Mouse (Mus musculus): Measurements from ENCODE around the gene Pi4kb.
A peak's percentile ranks its signal among the peaks of the same experiment; 100 is the strongest.
"Not testable (repeated sequence)": the region's sequence is repeated elsewhere in the genome, so short reads cannot be mapped to it uniquely, and the experiment has no call there.

Gene Pi4kb

DNA sequence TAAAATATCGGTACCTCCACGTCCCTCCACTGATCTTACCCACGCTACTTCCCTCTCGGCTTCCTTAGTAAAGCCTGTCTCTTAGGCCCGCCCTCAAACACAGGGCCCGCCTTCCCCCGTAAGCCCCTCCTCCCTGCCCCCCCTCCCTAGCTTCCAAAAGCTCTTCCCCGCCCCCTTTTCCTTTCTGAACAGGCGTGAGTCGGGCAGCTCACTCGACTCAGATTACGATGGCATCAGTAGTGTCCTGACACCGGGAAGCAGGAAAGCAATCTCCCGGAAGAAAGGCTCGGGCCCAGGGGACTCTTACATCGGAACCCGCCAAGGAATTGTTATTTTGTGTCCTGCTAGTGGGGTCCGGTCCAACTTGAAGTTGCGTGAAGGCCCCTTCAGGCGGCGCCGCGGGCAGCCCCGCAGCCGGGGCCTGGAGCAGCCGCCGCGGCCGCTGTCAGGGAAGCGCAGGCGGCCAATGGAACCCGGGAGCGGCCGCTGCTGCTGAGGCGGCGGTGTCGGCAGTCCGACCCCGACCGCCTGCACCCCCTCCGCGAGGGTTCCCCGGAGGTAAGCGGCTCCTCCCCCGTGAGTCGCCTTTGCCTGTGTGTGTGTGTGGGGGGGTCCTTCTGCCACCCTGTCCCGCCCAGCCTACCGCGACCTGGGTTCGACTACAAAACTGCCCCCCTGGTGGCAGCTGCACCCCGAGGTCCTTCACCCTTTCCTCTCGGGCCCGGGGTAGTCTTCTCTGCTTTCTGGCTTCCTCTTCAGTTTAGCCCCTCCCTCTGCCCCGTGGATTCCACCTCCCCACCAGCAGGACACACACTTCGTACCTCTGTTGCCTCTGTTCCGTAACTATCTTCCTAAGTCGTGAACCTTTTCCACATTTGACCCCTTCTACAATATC is at the start of gene Pi4kb:
Gene Pi4kb, plus strand, starts transcription at position 204 of the 895 bp plus-strand sequence.
- DNase-seq (ENCODE audit: low spot score in 2 of 2): peak; percentile 83 to 84

- DNase-seq (ENCODE audit: low spot score in 2 of 2): not testable (repeated sequence)
Measured at GRCm38 (mm10) chr3:94926301-94926736, 48.2 kb upstream of the Pi4kb start.

- not testable (repeated sequence) for DNase-seq (ENCODE audit: low spot score in 2 of 2)
Measured at GRCm38 (mm10) chr3:94928979-94929378, 45.6 kb upstream of the Pi4kb start.

DNA sequence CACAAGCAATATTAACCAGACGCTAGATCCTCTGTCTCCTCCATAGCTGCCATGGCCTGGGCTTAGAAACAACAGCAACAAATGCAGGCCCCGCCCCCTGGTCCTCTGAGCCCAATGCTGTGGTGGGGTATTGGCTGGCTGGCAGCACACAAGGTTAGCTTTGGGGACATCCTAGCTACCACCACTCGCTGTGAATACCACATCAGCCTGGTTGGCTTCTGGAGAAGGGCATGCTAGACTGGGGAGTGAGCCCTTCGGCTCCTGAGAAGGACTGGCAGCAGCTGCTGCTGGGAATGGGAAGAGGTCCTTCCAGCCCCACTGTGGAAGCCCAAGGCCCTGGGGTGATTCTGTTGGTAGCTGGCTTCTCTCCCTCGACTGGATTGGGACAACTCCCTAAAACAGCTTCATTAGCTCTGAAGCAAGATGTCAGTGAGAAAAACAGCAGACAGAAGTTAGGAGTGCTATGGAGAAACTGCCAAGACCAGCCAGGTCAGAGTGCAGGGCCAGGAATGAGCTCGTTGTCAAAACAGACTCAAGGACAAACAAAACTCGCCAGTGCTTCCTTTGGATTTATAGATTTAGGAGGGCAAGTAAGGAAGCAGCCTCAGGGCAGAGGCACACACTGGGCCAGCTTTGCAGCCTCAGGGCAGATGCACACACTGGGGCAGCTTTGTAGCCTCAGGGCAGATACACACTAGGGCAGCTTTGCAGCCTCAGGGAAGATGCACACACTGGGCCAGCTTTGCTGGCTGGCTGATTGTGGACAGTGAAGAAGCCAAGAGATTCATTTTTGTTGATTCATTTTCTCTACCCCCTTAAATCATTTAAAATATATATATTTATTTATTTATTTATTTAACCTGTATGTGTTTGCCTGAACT is 43.9 kb upstream of the Pi4kb start:
- DNase-seq (ENCODE audit: low spot score in 2 of 2): peak in 1 of 2 experiments; percentile 23

GRCm38 (mm10) chr3:94931427-94932082 is 43.0 kb upstream of the Pi4kb start:
- DNase-seq (ENCODE audit: low spot score in 2 of 2): not testable (repeated sequence)

DNA sequence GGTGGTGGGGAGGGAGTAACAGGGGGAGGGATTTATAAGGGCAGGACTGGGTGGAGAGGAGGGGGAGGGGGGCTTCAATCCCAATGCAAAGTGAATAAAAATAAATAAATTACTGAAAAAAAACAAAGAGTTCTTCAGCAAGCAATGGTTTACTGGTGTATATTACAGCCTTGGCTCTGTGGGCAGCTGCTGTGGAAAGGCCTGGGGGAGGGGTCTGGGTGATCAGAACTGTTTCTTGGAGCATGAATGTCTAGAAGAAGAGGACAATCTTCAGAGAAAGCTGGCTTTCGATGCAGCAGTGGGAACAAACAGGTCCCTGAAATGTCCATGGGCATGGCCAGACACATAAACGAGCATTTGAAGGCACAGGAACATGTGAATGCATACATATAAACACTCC is 42.3 kb upstream of the Pi4kb start:
- not testable (repeated sequence) for DNase-seq (ENCODE audit: low spot score in 2 of 2)

DNA sequence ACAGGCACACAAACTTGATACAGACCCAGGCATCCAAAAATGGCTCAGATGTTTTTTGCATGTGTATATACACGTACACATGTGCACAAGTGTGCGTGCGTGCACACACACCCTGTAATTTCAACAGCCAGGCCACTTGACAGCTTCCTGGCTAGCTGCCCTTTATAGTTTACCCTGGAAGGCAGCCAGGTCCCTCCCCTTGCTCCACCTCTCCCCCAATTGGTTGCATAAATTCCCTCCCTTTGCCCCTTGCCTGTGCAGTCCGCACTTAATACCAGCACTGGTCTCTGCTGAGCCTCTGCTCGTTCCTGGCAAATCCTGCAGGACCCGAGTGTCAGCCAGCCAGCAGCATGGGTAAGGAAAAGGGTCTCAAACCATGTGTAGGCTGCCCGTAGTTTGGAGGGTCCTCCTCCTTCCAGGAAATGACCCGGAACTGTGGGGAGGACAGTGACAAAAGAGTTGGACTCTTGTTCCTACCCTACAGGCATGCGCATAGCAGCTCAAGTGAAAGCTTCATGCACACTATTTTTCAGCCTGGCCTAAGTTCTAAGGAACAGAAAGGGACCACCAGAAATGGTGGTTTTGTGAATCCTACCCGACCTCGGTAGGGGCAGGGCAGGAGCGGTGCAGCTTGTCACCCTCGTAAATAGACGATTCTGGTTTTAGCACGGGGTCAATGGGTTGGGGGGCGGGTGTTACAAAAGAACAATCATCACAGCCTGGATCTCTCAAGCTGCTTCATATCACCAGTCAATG is 41.5 kb upstream of the Pi4kb start, which contains the start of gene Selenbp1:
Gene Selenbp1, plus strand, starts transcription at position 248 of the 756 bp plus-strand sequence.
- peak; percentile 91 to 92 for DNase-seq (ENCODE audit: low spot score in 2 of 2)

- DNase-seq (ENCODE audit: low spot score in 2 of 2): not testable (repeated sequence)
Measured at GRCm38 (mm10) chr3:94933604-94934003, 40.9 kb upstream of the Pi4kb start.

- not testable (repeated sequence) for DNase-seq (ENCODE audit: low spot score in 2 of 2)
Measured at GRCm38 (mm10) chr3:94934564-94934963, 40.0 kb upstream of the Pi4kb start.

GRCm38 (mm10) chr3:94935332-94935731 is 39.2 kb upstream of the Pi4kb start:
- DNase-seq (ENCODE audit: low spot score in 2 of 2): peak; percentile 58 to 77

DNA sequence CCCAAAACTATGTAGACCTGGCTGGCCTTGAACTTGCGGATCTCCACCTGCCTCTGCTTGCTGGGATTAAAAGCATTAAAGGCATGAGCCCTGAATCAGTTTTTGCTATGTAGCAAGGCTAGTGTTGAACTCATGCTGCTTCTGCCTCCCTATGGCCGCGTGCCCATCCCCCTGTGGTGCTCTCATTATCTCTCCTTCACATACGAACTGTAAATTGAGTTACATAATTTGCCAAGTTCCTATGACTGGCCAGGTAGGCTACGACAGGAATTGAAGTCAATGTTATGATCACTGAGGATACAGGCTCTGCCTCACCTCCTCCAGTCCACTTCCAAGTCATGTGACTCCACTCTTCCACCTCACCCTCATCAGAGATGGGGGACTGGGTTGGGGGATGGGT is 38.4 kb upstream of the Pi4kb start:
- not testable (repeated sequence) for DNase-seq (ENCODE audit: low spot score in 2 of 2)

GRCm38 (mm10) chr3:94937194-94937593 is 37.3 kb upstream of the Pi4kb start:
- not testable (repeated sequence) for DNase-seq (ENCODE audit: low spot score in 2 of 2)

DNA sequence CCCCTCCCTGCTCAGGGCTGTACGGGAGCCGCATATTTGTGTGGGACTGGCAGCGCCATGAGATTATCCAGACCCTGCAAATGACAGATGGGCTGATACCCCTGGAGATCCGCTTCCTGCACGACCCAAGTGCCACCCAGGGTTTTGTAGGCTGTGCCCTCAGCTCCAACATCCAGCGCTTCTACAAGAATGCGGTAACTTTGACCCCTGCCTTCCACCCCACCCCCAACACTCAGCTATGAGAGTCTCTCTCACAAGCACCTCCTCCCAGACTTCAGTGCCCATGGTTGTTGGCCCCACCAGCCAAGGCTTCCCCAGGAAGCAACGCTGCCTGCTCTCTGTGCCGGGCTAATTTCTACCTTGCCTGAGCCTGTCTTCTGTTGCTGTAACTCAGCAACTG is 34.5 kb upstream of the Pi4kb start:
- not testable (repeated sequence) for DNase-seq (ENCODE audit: low spot score in 2 of 2)

GRCm38 (mm10) chr3:94942211-94942967 is 32.1 kb upstream of the Pi4kb start:
- DNase-seq (ENCODE audit: low spot score in 2 of 2): not testable (repeated sequence)

DNA sequence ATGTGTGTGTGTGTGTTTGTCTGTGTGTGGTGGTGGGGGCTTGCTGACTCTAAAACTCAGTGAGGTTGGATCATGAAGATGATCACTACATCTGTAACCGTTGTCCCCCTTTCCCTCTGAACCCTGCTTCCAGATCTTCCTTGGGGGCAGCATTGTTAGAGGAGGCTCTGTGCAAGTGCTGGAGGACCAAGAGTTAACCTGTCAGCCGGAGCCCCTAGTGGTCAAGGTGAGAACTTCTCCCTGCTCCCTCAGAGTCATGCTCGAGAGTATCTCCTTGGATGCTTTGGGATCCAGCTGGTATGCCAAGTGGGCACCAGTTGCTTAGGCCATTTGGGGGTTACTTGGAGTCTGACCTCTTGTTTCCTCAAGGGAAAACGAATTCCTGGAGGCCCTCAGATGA is 30.8 kb upstream of the Pi4kb start:
- DNase-seq (ENCODE audit: low spot score in 2 of 2): not testable (repeated sequence)

- no peak for DNase-seq (ENCODE audit: low spot score in 2 of 2)
Measured at GRCm38 (mm10) chr3:94948066-94948614, 26.4 kb upstream of the Pi4kb start.

DNA sequence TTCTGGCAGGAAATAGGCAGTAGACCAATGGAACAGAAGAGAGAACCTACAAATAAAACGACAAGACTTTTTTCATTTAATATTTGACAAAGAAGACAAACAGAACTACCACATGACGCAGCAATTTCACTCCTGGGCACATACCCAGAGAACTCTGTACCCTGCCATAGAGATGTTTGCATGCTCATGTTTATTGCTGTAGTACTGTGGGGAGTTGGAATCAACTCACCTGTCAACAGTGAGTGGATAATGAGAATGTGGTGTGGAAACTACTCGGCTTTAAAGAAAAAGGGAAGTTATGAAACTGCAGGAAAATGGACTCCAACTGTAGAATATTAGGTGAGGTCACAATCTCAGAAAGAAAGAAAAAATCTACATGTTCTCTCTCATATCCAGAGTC is 24.9 kb upstream of the Pi4kb start:
- no peak for DNase-seq (ENCODE audit: low spot score in 2 of 2)

DNA sequence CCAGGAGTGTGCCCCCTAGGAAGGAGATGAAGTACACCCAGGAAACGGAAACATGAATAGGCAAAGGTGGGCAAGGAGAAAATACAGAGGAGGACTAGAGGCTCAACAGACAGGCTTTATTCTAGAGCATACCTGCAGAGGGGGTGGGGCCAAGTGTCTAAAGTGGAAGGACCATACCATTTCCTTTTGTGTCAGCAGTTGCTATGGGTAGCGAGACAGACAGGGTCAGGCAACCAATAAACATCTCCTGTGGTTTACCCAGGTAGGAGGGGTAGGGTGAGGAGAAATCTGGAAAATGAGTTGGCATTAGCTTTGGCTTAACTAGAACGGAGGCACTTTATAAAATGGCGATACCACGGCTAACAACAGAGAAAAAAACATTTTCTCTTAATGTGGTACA is 21.7 kb upstream of the Pi4kb start:
- peak in 1 of 2 experiments; percentile 43 for DNase-seq (ENCODE audit: low spot score in 2 of 2)

DNA sequence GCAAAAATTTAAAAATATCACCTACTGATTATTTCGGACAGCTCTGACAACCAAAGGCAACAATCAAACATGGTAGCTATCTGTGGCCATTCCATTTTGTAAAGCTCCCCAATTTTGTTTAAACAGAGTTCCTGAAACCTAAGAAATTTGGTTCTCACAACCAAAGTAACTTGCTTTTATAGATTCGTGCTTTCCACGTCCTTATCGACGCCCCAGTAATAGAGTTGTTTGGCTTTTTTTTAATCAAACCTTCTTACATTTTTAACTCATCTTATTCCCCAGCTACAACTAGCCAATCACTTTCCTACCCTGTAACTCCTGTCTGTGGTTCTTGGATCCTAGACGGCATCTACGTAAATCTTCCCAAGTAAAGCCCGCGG is 21.2 kb upstream of the Pi4kb start:
- DNase-seq (ENCODE audit: low spot score in 2 of 2): no peak
